8 mouse cellular contexts compared by ENCODE assay signal in genomic region chr11:97686322-97686908, GRCm38 (mm10). TPM values are rescaled to one million over a fixed set of nuclear protein-coding genes. Genes with fewer than 3 reads are reported as not detected.
DNase-seq lines count a peak whose midpoint lies in the region; ATAC-seq and TF ChIP-seq lines count a peak whose summit lies in the region.

No protein-coding gene starts in this region.

- DNase-seq in lung, embryonic 14.5 days = no peak
- no peak for DNase-seq in lung, postnatal 25 days (ENCODE audit: low spot score)
- DNase-seq in forebrain, embryonic 11.5 days (ENCODE audit: low spot score) = no peak
- DNase-seq in layer of hippocampus, adult 11-12 months (ENCODE audit: low spot score) = no peak
- DNase-seq in embryo, embryonic 9.5 days (ENCODE audit: extremely low spot score) = no peak

- H3K4me1 ChIP-seq in lung, embryonic 14.5 days (ENCODE audit: insufficient read depth) = peaks cover 7% of the 10 kb centered on the region; the same call in 1 of the 2 replicates
- H3K4me1 ChIP-seq in forebrain, embryonic 11.5 days (replicated peaks; ENCODE audit: control insufficient read depth, insufficient read depth, low read length) = peaks cover 2% of the 10 kb centered on the region; the same call in 1 of the 2 replicates
- H3K4me1 ChIP-seq in intestine, postnatal 0 days (replicated peaks; ENCODE audit: control insufficient read depth, insufficient read depth, low read length) = no peaks in the 10 kb centered on the region; the same call in 1 of the 2 replicates
- peaks cover 30% of the 10 kb centered on the region for H3K4me1 ChIP-seq in neural tube, embryonic 15.5 days

- no peaks in the 10 kb centered on the region for H3K9me3 ChIP-seq in lung, embryonic 14.5 days (ENCODE audit: low read depth, low read length)
- H3K9me3 ChIP-seq in forebrain, embryonic 11.5 days (ENCODE audit: control insufficient read depth, low read length) = no peaks in the 10 kb centered on the region
- H3K9me3 ChIP-seq in intestine, postnatal 0 days (ENCODE audit: control insufficient read depth) = no peaks in the 10 kb centered on the region
- no peaks in the 10 kb centered on the region for H3K9me3 ChIP-seq in neural tube, embryonic 15.5 days (replicated peaks)

- H3K9ac ChIP-seq in lung, embryonic 14.5 days = peak overlapping the region; percentile 50
- peak overlapping the region; percentile 28 for H3K9ac ChIP-seq in forebrain, embryonic 11.5 days (ENCODE audit: low read length)
- peak overlapping the region; percentile 51 for H3K9ac ChIP-seq in intestine, postnatal 0 days (ENCODE audit: low read depth, low read length)
- 0 out of 2 replicates have a peak overlapping the region, but pooled peaks have one; percentile 22 for H3K9ac ChIP-seq in neural tube, embryonic 15.5 days (replicated peaks)

- no peak for ATAC-seq in lung, embryonic 14.5 days (ENCODE audit: insufficient read depth)
- no peak for ATAC-seq in forebrain, embryonic 11.5 days (replicated peaks; ENCODE audit: low FRiP score)
- ATAC-seq in intestine, postnatal 0 days = no peak
- no peak for ATAC-seq in neural tube, embryonic 15.5 days (ENCODE audit: low FRiP score)
- ATAC-seq in inflammation-experienced regulatory T-cells, adult 6 months = no peak

- peaks cover 42% of the 10 kb centered on the region for H3K36me3 ChIP-seq in lung, embryonic 14.5 days (ENCODE audit: insufficient read depth)
- peaks cover 3% of the 10 kb centered on the region; the same call in 1 of the 2 replicates for H3K36me3 ChIP-seq in forebrain, embryonic 11.5 days (ENCODE audit: control insufficient read depth, insufficient read depth, low read length)
- peaks cover 40% of the 10 kb centered on the region for H3K36me3 ChIP-seq in intestine, postnatal 0 days (ENCODE audit: control insufficient read depth, insufficient read depth)
- H3K36me3 ChIP-seq in neural tube, embryonic 15.5 days = peaks cover 40% of the 10 kb centered on the region

- H3K4me3 ChIP-seq in lung, embryonic 14.5 days (ENCODE audit: low read depth, low read length) = peak overlapping the region; percentile 35
- H3K4me3 ChIP-seq in forebrain, embryonic 11.5 days (ENCODE audit: low read depth, low read length) = peak overlapping the region; percentile 22; the same call in 1 of the 2 replicates
- peak overlapping the region; percentile 38 for H3K4me3 ChIP-seq in intestine, postnatal 0 days (ENCODE audit: low read depth, low read length)
- H3K4me3 ChIP-seq in neural tube, embryonic 15.5 days (replicated peaks) = peak overlapping the region; percentile 45

- peak overlapping the region; percentile 24; the same call in 1 of the 2 replicates for H3K27ac ChIP-seq in lung, embryonic 14.5 days (ENCODE audit: low read depth)
- H3K27ac ChIP-seq in forebrain, embryonic 11.5 days (ENCODE audit: low read depth, low read length) = no peak overlapping the region
- peak overlapping the region; percentile 65 for H3K27ac ChIP-seq in intestine, postnatal 0 days (ENCODE audit: low read depth, low read length)
- no peak overlapping the region for H3K27ac ChIP-seq in neural tube, embryonic 15.5 days (replicated peaks)

- peak overlapping the region; percentile 67 for H3K4me2 ChIP-seq in lung, embryonic 14.5 days
- peak overlapping the region; percentile 71 for H3K4me2 ChIP-seq in forebrain, embryonic 11.5 days (ENCODE audit: low read depth, low read length, severe bottlenecking)
- peak overlapping the region; percentile 66 for H3K4me2 ChIP-seq in intestine, postnatal 0 days (replicated peaks; ENCODE audit: low read depth)
- H3K4me2 ChIP-seq in neural tube, embryonic 15.5 days = peak overlapping the region; percentile 92

- 60% methylated on average over 11 of the region's 11 CpGs for WGBS in lung, embryonic 14.5 days
- 73% methylated on average over 11 of the region's 11 CpGs for WGBS in forebrain, embryonic 11.5 days
- WGBS in intestine, postnatal 0 days = 44% methylated on average over 11 of the region's 11 CpGs
- WGBS in neural tube, embryonic 15.5 days = 77% methylated on average over 11 of the region's 11 CpGs

- no peaks in the 10 kb centered on the region for H3K27me3 ChIP-seq in lung, embryonic 14.5 days (ENCODE audit: insufficient read depth, low read length)
- no peaks in the 10 kb centered on the region; the same call in 1 of the 2 replicates for H3K27me3 ChIP-seq in forebrain, embryonic 11.5 days (ENCODE audit: control insufficient read depth, insufficient read depth, low read length)
- H3K27me3 ChIP-seq in intestine, postnatal 0 days (replicated peaks; ENCODE audit: control insufficient read depth, insufficient read depth, low read length) = no peaks in the 10 kb centered on the region
- H3K27me3 ChIP-seq in neural tube, embryonic 15.5 days (replicated peaks) = no peaks in the 10 kb centered on the region

- no peak for TF ChIP-seq CTCF in lung, embryonic 14.5 days (IDR thresholded peaks at IDR 0.05; ENCODE audit: low read depth)
- TF ChIP-seq CTCF in intestine, postnatal 0 days (IDR thresholded peaks at IDR 0.05; ENCODE audit: low read depth) = no peak

RNA-seq across cellular contexts. Expression of gene Cisd3, which starts 0.8 kb away (rescaled TPM):
- 27.1 and 35.3 TPM in 2 replicates for polyA plus RNA-seq in lung, embryonic 14.5 days (2014; fragmentation: Nextera tagmentation; extraction: Ambion mirVana)
- 13.5 and 14.0 TPM in 2 replicates for polyA plus RNA-seq in forebrain, embryonic 11.5 days (2014; fragmentation: Nextera tagmentation; extraction: Ambion mirVana)
- 122 and 123 TPM in 2 replicates for polyA plus RNA-seq in intestine, postnatal 0 days (2015; fragmentation: Nextera tagmentation; extraction: Ambion mirVana)
- 46.9 and 50.1 TPM in 2 replicates for polyA plus RNA-seq in neural tube, embryonic 15.5 days (2015; fragmentation: Nextera tagmentation; extraction: Ambion mirVana)
- polyA plus RNA-seq in inflammation-experienced regulatory T-cells, adult 6 months (2017; shearing (Covaris generic)) = 100 to 1,000 TPM in 1 of 3 experiments, 10 to 100 TPM in 2; 69.0 to 129 (median 86.9) TPM

RNA-seq across cellular contexts. Expression of gene Pcgf2, which starts 13.9 kb away (rescaled TPM):
- 16.0 and 19.7 TPM in 2 replicates for polyA plus RNA-seq in lung, embryonic 14.5 days (2014; fragmentation: Nextera tagmentation; extraction: Ambion mirVana)
- 24.2 and 25.9 TPM in 2 replicates for polyA plus RNA-seq in forebrain, embryonic 11.5 days (2014; fragmentation: Nextera tagmentation; extraction: Ambion mirVana)
- polyA plus RNA-seq in intestine, postnatal 0 days (2015; fragmentation: Nextera tagmentation; extraction: Ambion mirVana) = 7.9 and 8.9 TPM in 2 replicates
- 17.6 and 17.7 TPM in 2 replicates for polyA plus RNA-seq in neural tube, embryonic 15.5 days (2015; fragmentation: Nextera tagmentation; extraction: Ambion mirVana)
- 1 to 10 TPM; 4.6 to 6.9 (median 5.4) TPM for polyA plus RNA-seq in inflammation-experienced regulatory T-cells, adult 6 months (2017; shearing (Covaris generic))

RNA-seq across cellular contexts. Expression of gene Psmb3, which starts 16.8 kb away (rescaled TPM):
- polyA plus RNA-seq in lung, embryonic 14.5 days (2014; fragmentation: Nextera tagmentation; extraction: Ambion mirVana) = 496 and 514 TPM in 2 replicates
- polyA plus RNA-seq in forebrain, embryonic 11.5 days (2014; fragmentation: Nextera tagmentation; extraction: Ambion mirVana) = 463 and 510 TPM in 2 replicates
- polyA plus RNA-seq in intestine, postnatal 0 days (2015; fragmentation: Nextera tagmentation; extraction: Ambion mirVana) = 391 and 439 TPM in 2 replicates
- 458 and 459 TPM in 2 replicates for polyA plus RNA-seq in neural tube, embryonic 15.5 days (2015; fragmentation: Nextera tagmentation; extraction: Ambion mirVana)
- polyA plus RNA-seq in inflammation-experienced regulatory T-cells, adult 6 months (2017; shearing (Covaris generic)) = 100 to 1,000 TPM; 461 to 576 (median 475) TPM

RNA-seq across cellular contexts. Expression of gene Mllt6, which starts 23.2 kb away (rescaled TPM):
- polyA plus RNA-seq in lung, embryonic 14.5 days (2014; fragmentation: Nextera tagmentation; extraction: Ambion mirVana) = 5.2 TPM in 2 replicates
- polyA plus RNA-seq in forebrain, embryonic 11.5 days (2014; fragmentation: Nextera tagmentation; extraction: Ambion mirVana) = 3.4 and 4.9 TPM in 2 replicates
- 1.4 and 1.6 TPM in 2 replicates for polyA plus RNA-seq in intestine, postnatal 0 days (2015; fragmentation: Nextera tagmentation; extraction: Ambion mirVana)
- polyA plus RNA-seq in neural tube, embryonic 15.5 days (2015; fragmentation: Nextera tagmentation; extraction: Ambion mirVana) = 2.3 and 3.1 TPM in 2 replicates
- polyA plus RNA-seq in inflammation-experienced regulatory T-cells, adult 6 months (2017; shearing (Covaris generic)) = 10 to 100 TPM; 13.4 to 17.0 (median 14.6) TPM

RNA-seq across cellular contexts. Expression of gene Epop, which starts 56.9 kb away (rescaled TPM):
- 6.1 and 7.4 TPM in 2 replicates for polyA plus RNA-seq in lung, embryonic 14.5 days (2014; fragmentation: Nextera tagmentation; extraction: Ambion mirVana)
- polyA plus RNA-seq in forebrain, embryonic 11.5 days (2014; fragmentation: Nextera tagmentation; extraction: Ambion mirVana) = 13.8 and 15.8 TPM in 2 replicates
- polyA plus RNA-seq in intestine, postnatal 0 days (2015; fragmentation: Nextera tagmentation; extraction: Ambion mirVana) = 1.1 and 1.3 TPM in 2 replicates
- polyA plus RNA-seq in neural tube, embryonic 15.5 days (2015; fragmentation: Nextera tagmentation; extraction: Ambion mirVana) = 2.1 TPM in 2 replicates
- polyA plus RNA-seq in inflammation-experienced regulatory T-cells, adult 6 months (2017; shearing (Covaris generic)) = under 1 TPM; 0.24 to 0.48 (median 0.45) TPM

Comparison
In these comparisons a context has a peak if more than half of its experiments do, and no peak if none do; other contexts are left out.
1. H3K27ac ChIP-seq: peak in lung, embryonic 14.5 days (single experiment) and intestine, postnatal 0 days (single experiment); none in forebrain, embryonic 11.5 days (single experiment) and neural tube, embryonic 15.5 days (single experiment).
2. Peak in every context shown above with its lines, with median percentiles within 50 percentile points of each other: H3K4me2 ChIP-seq, H3K4me3 ChIP-seq and H3K9ac ChIP-seq.